Mouse (Mus musculus): ENCODE results near the gene Pde2a. TPM values are rescaled to one million over a fixed set of nuclear protein-coding genes. Genes with fewer than 3 reads are reported as not detected.
A peak's percentile ranks its signal among the peaks of the same experiment; 100 is the strongest.

Gene Pde2a
- polyA plus RNA-seq, 1 experiment from 2014 or later: 6.9 TPM

GRCm38 (mm10) chr7:101465392-101465791, 43.9 kb downstream of the Pde2a start:
- Histone ChIP-seq H3K9ac (ENCODE audit: low read length) (no peak overlapping the region), H3K4me2 (ENCODE audit: low read depth, severe bottlenecking) (no peak overlapping the region), H3K27me3 (ENCODE audit: control insufficient read depth, insufficient read depth, low read length) (no peaks in the 10 kb centered on the region), H3K27ac (replicated peaks; ENCODE audit: low read depth, low read length) (no peak overlapping the region), H3K4me1 (ENCODE audit: control insufficient read depth, insufficient read depth, low read length) (0 out of 2 replicates have a peak, but pooled peaks cover 5% of the 10 kb centered on the region), H3K9me3 (ENCODE audit: control insufficient read depth, low read length) (no peaks in the 10 kb centered on the region), H3K36me3 (ENCODE audit: control insufficient read depth, insufficient read depth, low read length) (no peaks in the 10 kb centered on the region), H3K4me3 (ENCODE audit: low read depth, low read length) (no peak overlapping the region)
- WGBS: 25% methylated on average over 14 of the region's 14 CpGs
- ATAC-seq (ENCODE audit: insufficient number of reproducible peaks, low FRiP score, low TSS enrichment, low read depth): no peak
- DNase-seq (ENCODE audit: low spot score): peak; percentile 50

- 0 out of 2 replicates have a peak, but pooled peaks cover 5% of the 10 kb centered on the region for H3K4me1 ChIP-seq (ENCODE audit: control insufficient read depth, insufficient read depth, low read length)
- no peak overlapping the region for H3K4me3 ChIP-seq (ENCODE audit: low read depth, low read length)
- H3K9me3 ChIP-seq (ENCODE audit: control insufficient read depth, low read length): no peaks in the 10 kb centered on the region
- H3K27me3 ChIP-seq (ENCODE audit: control insufficient read depth, insufficient read depth, low read length): no peaks in the 10 kb centered on the region
- WGBS: 85% methylated on average over 8 of the region's 8 CpGs
- H3K36me3 ChIP-seq (ENCODE audit: control insufficient read depth, insufficient read depth, low read length): no peaks in the 10 kb centered on the region
- H3K27ac ChIP-seq (replicated peaks; ENCODE audit: low read depth, low read length): no peak overlapping the region
- H3K9ac ChIP-seq (ENCODE audit: low read length): no peak overlapping the region
- DNase-seq (ENCODE audit: low spot score): no peak
- no peak overlapping the region for H3K4me2 ChIP-seq (ENCODE audit: low read depth, severe bottlenecking)
- ATAC-seq (ENCODE audit: insufficient number of reproducible peaks, low FRiP score, low TSS enrichment, low read depth): no peak
These were observed 44.5 kb downstream of the Pde2a start for GRCm38 (mm10) chr7:101465850-101466580.

DNA sequence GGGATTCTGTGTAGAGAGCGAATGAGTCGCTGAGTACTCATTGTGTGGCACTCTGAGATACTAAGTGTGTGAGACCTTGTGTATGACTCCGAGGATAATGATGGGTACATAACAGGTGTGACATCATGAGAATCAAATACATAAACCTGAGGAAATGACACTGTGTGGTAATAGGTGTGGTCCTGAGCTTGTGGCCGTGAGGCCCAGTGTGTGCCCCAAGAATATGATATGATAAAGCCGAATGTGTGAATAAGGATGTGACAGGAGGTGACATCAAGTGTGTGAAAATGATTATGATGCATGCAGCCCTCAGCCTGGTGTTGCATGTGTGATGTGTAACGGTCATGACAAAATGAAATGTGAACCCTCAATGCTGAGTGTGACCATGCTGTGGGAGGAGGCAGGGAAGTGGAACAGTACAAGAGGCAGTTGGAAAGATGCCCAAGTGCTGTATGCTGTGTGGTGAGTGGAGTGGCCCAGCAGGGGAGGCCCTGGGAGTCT, 45.1 kb downstream of the Pde2a start:
- Histone ChIP-seq H3K36me3 (ENCODE audit: control insufficient read depth, insufficient read depth, low read length) (no peaks in the 10 kb centered on the region), H3K27ac (replicated peaks; ENCODE audit: low read depth, low read length) (no peak overlapping the region), H3K4me2 (ENCODE audit: low read depth, severe bottlenecking) (no peak overlapping the region), H3K9ac (ENCODE audit: low read length) (no peak overlapping the region), H3K27me3 (ENCODE audit: control insufficient read depth, insufficient read depth, low read length) (no peaks in the 10 kb centered on the region), H3K4me3 (ENCODE audit: low read depth, low read length) (no peak overlapping the region), H3K4me1 (ENCODE audit: control insufficient read depth, insufficient read depth, low read length) (0 out of 2 replicates have a peak, but pooled peaks cover 5% of the 10 kb centered on the region), H3K9me3 (ENCODE audit: control insufficient read depth, low read length) (no peaks in the 10 kb centered on the region)
- 92% methylated on average over 6 of the region's 6 CpGs for WGBS
- ATAC-seq (ENCODE audit: insufficient number of reproducible peaks, low FRiP score, low TSS enrichment, low read depth): no peak
- DNase-seq (ENCODE audit: low spot score): no peak

DNA sequence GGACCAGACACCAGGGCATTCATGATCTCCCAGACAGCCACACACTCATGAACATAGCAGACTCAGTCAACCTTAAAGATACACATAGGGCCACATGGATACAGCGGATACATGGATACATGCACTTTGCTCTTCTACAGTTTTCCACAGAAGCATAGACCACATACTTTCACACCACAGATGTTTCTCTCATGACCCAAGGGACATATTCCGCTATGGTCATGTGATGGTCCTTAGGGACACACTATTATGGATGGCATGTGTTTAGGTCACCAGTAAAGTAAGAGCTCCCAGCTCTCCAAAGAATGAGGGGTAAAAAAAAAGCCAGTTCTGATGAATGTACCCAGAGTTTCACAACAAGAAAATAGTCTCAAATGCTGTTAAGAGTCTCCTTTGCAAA, 49.9 kb downstream of the Pde2a start:
- Histone ChIP-seq H3K27ac (replicated peaks; ENCODE audit: low read depth, low read length) (no peak overlapping the region), H3K4me1 (ENCODE audit: control insufficient read depth, insufficient read depth, low read length) (no peaks in the 10 kb centered on the region), H3K9ac (ENCODE audit: low read length) (no peak overlapping the region), H3K4me3 (ENCODE audit: low read depth, low read length) (no peak overlapping the region), H3K4me2 (ENCODE audit: low read depth, severe bottlenecking) (no peak overlapping the region), H3K9me3 (ENCODE audit: control insufficient read depth, low read length) (no peaks in the 10 kb centered on the region), H3K36me3 (ENCODE audit: control insufficient read depth, insufficient read depth, low read length) (no peaks in the 10 kb centered on the region), H3K27me3 (ENCODE audit: control insufficient read depth, insufficient read depth, low read length) (no peaks in the 10 kb centered on the region)
- 92% methylated on average over 2 of the region's 2 CpGs for WGBS
- DNase-seq (ENCODE audit: low spot score) (no peak), ATAC-seq (ENCODE audit: insufficient number of reproducible peaks, low FRiP score, low TSS enrichment, low read depth) (no peak)

DNA sequence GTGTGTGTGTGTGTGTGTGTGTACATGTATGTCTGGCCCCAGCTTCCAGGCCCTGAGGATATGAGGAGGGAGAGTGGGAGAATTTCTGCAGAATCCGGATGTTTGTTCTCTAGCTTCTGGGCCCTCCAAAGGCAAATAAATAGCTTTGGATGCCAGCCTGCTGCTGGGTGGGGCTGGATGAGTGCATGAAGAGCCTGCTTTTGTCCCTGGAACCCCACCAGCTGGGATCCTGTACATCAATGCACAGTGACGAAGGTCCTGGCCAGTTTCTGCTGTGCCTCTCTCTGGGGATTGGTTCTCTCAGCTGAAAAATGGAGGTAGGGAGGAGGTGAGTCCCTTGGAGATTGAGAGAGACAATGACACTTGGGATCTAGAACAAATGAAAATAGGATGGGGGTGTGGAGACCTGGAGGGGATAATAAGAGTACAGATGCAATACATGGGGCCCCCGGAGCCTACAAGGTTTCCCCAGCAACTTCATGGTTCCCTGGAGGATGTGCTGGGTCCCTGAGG, 50.5 kb downstream of the Pde2a start:
- H3K9me3 ChIP-seq (ENCODE audit: control insufficient read depth, low read length): no peaks in the 10 kb centered on the region
- H3K36me3 ChIP-seq (ENCODE audit: control insufficient read depth, insufficient read depth, low read length): no peaks in the 10 kb centered on the region
- DNase-seq (ENCODE audit: low spot score) (no peak), ATAC-seq (ENCODE audit: insufficient number of reproducible peaks, low FRiP score, low TSS enrichment, low read depth) (no peak)
- H3K4me2 ChIP-seq (ENCODE audit: low read depth, severe bottlenecking): no peak overlapping the region
- H3K27ac ChIP-seq (replicated peaks; ENCODE audit: low read depth, low read length): no peak overlapping the region
- no peaks in the 10 kb centered on the region for H3K4me1 ChIP-seq (ENCODE audit: control insufficient read depth, insufficient read depth, low read length)
- H3K9ac ChIP-seq (ENCODE audit: low read length): no peak overlapping the region
- WGBS: 76% methylated on average over 3 of the region's 3 CpGs
- no peaks in the 10 kb centered on the region for H3K27me3 ChIP-seq (ENCODE audit: control insufficient read depth, insufficient read depth, low read length)
- no peak overlapping the region for H3K4me3 ChIP-seq (ENCODE audit: low read depth, low read length)

DNA sequence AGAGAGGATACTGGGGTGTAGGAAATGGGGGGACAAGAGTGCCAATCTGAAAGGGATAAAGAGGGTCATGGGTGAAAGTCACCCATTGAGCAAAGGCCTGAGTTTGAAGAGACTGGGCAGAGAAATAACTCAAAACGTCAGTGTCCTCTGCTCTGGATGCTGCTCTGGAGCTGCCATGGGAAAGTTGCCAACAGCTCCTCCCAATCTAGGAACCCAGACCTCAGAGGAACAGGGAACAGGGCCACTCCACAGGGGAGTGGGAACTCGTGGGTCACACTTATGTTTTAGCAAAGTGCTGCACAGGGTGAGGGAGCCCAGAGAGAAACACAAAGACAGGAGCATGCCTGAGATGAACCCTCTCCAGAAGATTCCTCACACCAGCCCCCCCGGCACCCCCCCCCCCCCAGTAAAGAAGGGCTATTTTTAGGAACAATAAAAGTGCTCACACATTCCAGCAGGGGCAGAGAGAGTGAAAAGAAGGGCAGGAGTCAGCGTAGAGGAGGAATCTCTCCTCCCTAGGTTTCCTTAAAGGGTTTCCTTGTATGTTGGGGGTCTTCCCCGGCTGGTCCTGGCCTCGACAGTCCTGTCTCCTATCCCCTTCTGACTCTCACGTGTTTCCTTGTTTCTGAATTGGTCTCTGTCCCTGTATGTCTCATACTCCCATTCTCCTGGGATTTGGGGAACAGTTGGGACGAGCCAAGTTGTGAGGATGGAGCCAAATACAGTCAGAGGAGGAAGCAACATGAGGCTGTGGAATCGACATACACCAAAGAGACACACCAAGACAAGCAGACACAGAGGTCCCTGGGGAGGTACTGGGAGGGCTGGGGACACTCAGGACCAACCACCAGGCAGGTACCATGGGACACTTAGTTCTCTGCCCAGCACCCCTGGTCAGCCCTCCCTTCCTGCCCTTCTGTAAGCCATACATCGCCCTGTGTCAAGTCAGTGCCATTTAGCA, 51.4 kb downstream of the Pde2a start:
- DNase-seq (ENCODE audit: low spot score): no peak
- H3K9ac ChIP-seq (ENCODE audit: low read length): no peak overlapping the region

DNA sequence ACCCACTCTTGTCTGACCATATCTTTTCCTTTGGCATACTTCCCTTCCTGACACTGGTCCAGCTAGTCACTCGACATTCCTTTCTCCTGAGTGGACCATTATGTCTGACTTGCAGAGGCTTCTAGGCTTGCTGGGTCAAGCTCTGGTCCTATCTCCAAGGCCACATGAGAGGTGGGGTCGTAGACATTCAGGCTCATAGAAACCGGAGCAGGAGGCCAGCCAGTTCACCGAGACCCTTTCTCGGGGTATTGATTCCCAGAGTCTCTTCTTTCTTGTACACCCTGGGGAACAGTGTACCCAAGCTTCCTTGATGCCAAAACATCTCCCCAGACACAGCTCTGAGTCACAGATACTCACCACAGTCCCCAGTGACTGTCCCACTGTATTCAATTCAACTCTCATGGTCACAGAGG, 52.9 kb downstream of the Pde2a start:
- DNase-seq (ENCODE audit: low spot score) (no peak), ATAC-seq (ENCODE audit: insufficient number of reproducible peaks, low FRiP score, low TSS enrichment, low read depth) (no peak)
- no peak overlapping the region for H3K4me2 ChIP-seq (ENCODE audit: low read depth, severe bottlenecking)
- 86% methylated on average over 5 of the region's 5 CpGs for WGBS
- H3K27ac ChIP-seq (replicated peaks; ENCODE audit: low read depth, low read length): no peak overlapping the region
- no peaks in the 10 kb centered on the region for H3K27me3 ChIP-seq (ENCODE audit: control insufficient read depth, insufficient read depth, low read length)
- H3K36me3 ChIP-seq (ENCODE audit: control insufficient read depth, insufficient read depth, low read length): no peaks in the 10 kb centered on the region
- H3K9me3 ChIP-seq (ENCODE audit: control insufficient read depth, low read length): no peaks in the 10 kb centered on the region
- no peak overlapping the region for H3K4me3 ChIP-seq (ENCODE audit: low read depth, low read length)
- H3K9ac ChIP-seq (ENCODE audit: low read length): no peak overlapping the region
- 0 out of 2 replicates have a peak, but pooled peaks cover 2% of the 10 kb centered on the region for H3K4me1 ChIP-seq (ENCODE audit: control insufficient read depth, insufficient read depth, low read length)

More for the DNA sequence above, 51.4 kb downstream of the Pde2a start:
- Histone ChIP-seq H3K27me3 (ENCODE audit: control insufficient read depth, insufficient read depth, low read length) (no peaks in the 10 kb centered on the region), H3K9me3 (ENCODE audit: control insufficient read depth, low read length) (no peaks in the 10 kb centered on the region), H3K4me1 (ENCODE audit: control insufficient read depth, insufficient read depth, low read length) (no peaks in the 10 kb centered on the region), H3K4me3 (ENCODE audit: low read depth, low read length) (no peak overlapping the region), H3K27ac (replicated peaks; ENCODE audit: low read depth, low read length) (no peak overlapping the region), H3K36me3 (ENCODE audit: control insufficient read depth, insufficient read depth, low read length) (no peaks in the 10 kb centered on the region), H3K4me2 (ENCODE audit: low read depth, severe bottlenecking) (no peak overlapping the region)
- WGBS: 52% methylated on average over 10 of the region's 10 CpGs
- no peak for ATAC-seq (ENCODE audit: insufficient number of reproducible peaks, low FRiP score, low TSS enrichment, low read depth)

GRCm38 (mm10) chr7:101476028-101476427, 54.5 kb downstream of the Pde2a start:
- Histone ChIP-seq H3K9ac (ENCODE audit: low read length) (no peak overlapping the region), H3K4me2 (ENCODE audit: low read depth, severe bottlenecking) (no peak overlapping the region), H3K9me3 (ENCODE audit: control insufficient read depth, low read length) (no peaks in the 10 kb centered on the region), H3K4me3 (ENCODE audit: low read depth, low read length) (no peak overlapping the region), H3K27me3 (ENCODE audit: control insufficient read depth, insufficient read depth, low read length) (no peaks in the 10 kb centered on the region), H3K4me1 (ENCODE audit: control insufficient read depth, insufficient read depth, low read length) (0 out of 2 replicates have a peak, but pooled peaks cover 2% of the 10 kb centered on the region), H3K36me3 (ENCODE audit: control insufficient read depth, insufficient read depth, low read length) (no peaks in the 10 kb centered on the region), H3K27ac (replicated peaks; ENCODE audit: low read depth, low read length) (no peak overlapping the region)
- no peak for ATAC-seq (ENCODE audit: insufficient number of reproducible peaks, low FRiP score, low TSS enrichment, low read depth)
- DNase-seq (ENCODE audit: low spot score): no peak
- 73% methylated on average over 3 of the region's 3 CpGs for WGBS

Measured in limb, embryonic 11.5 days (tissue).